Mouse (Mus musculus) liver, adult (tissue): ENCODE measurements around the gene Tbkbp1.

Experiments used
- GATA4 ChIP-seq: IDR thresholded peaks from 2 replicates; pipeline ENCODE4 v1.6.1; 2014; ENCODE audit warnings: mild to moderate bottlenecking, low read length; ENCODE audit not compliant: insufficient replicate concordance

Gene Tbkbp1

DNA sequence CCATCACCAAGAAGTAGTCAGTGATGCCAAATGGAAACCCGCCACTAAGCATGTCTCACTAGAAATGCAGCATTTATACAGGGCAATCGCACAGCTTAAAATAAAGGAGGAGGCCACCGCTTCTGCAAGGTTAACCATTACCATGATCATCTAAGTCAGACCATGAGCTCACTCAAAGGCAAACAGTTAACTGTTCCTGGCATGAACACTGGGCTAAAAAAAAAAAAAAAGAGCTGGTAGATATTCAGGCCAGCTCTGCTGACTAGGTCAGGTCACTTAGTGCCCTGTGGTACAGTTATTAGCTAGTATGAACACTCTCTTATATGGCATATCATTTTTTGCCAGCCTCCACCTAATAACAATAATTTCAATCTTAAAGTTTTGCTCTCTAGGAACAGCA lies 31.2 kb upstream of the Tbkbp1 start:
- no peak for TF ChIP-seq GATA4

DNA sequence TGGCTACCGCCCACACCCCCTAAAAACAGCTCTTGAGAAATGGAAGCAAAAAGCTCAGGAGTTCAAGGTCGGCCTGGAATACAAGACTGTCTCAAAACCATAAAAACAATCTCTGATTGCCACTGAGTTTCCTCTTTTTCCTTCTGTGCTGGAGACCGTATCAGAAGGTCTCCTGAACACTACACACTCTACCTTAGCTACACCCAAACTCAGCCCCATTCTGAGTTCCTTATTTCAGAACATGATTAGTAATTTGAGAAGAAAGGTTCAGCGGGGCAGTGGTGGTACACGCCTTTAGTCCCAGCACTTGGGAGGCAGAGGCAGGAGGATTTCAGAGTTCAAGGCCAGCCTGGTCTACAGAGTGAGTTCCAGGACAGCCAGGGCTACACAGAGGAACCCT lies 29.8 kb upstream of the Tbkbp1 start:
- no peak for TF ChIP-seq GATA4

DNA sequence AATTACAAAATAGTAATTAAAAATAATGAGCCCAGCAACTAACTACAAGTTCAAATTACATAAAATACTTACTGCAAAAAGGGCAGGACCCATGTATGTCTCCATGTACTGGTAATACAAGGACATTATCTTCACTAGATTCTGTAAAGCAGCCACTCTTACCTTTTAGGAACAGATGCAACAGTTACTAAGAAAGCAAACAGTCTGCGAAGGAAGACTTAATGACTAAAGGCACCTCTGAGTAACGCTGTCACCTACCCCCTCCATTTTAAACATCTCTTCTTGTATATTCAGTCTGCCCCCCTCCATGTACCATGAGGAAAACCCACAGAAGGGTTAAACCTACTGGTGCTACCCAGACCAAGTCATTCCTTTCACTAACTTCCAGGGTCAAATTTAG lies 26.9 kb upstream of the Tbkbp1 start:
- no peak for TF ChIP-seq GATA4

DNA sequence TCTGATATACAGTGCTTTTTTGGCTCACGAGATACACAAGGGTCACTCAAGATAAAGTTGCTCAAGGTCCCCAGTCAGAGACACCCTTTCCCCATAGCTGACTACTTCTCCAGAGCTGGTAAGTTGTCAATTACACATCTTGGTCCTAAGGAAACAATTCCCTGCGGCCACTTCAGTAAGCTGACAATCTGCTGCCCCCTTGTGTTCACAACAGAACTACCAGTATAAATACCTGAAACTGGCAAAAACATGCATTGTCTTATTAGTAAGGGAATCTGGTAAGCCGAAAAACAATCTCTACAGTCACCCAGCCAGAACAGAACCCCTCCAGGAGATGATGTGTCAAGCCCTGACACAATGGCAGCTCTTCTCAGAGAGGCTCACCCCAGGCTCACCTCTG lies 25.6 kb upstream of the Tbkbp1 start:
- no peak for TF ChIP-seq GATA4

DNA sequence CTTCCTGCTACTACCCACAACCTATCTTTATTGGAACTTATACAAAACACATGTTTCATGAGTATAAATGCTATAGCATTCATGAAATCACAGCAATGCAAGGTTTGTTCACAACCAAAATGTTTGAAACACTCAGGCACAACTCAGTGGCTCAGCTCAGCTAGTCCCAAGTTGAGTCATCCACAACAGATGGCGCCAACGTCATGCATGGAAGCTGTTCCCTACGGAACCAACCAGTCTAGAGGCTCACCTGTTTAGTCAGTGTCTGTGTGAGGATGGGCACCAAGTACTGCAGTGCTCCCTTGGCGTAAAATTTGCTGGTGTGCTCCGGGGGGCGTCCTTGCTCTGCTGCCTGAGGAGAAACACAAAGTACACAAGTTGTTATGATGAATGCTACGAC lies 24.2 kb upstream of the Tbkbp1 start:
- TF ChIP-seq GATA4 = no peak

DNA sequence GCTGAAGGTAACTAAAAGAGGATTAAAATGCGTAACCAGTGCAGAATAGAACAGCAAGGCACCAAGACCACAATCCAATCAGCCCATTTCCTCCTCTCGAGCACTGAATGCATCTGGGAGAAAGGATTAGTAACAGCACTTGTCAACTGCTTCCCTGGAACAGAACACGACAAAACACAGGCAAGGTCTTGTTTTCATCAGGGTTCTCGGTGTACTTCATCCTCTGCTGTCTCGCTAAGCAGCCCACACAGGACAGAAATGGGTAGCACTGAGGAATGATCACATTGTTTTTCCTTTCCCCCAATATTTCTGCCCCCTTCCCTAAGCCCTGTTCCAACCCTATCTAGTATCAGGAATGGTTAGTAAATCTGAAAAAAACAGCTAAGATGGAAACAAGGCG lies 9.0 kb upstream of the Tbkbp1 start:
- TF ChIP-seq GATA4 = no peak

DNA sequence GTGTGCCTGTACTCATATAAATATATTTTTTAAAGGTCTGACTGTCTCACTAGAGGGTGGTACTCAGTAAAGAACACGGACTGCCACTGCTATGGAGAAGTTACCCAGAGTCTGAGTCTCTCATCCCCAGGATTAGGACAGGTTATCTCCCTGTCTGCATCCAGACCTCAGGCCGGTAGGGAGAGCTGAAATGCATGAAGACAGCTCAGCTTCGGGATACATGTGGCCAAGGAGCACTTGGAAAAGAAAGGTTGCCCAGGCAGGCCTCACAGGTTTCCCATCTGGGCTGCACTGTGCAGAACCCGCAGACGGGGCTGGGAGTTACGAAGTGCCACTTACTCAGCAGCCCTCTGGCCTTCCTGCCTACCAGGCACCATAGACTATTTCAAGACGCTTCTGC lies 5.7 kb upstream of the Tbkbp1 start:
- TF ChIP-seq GATA4 = no peak

DNA sequence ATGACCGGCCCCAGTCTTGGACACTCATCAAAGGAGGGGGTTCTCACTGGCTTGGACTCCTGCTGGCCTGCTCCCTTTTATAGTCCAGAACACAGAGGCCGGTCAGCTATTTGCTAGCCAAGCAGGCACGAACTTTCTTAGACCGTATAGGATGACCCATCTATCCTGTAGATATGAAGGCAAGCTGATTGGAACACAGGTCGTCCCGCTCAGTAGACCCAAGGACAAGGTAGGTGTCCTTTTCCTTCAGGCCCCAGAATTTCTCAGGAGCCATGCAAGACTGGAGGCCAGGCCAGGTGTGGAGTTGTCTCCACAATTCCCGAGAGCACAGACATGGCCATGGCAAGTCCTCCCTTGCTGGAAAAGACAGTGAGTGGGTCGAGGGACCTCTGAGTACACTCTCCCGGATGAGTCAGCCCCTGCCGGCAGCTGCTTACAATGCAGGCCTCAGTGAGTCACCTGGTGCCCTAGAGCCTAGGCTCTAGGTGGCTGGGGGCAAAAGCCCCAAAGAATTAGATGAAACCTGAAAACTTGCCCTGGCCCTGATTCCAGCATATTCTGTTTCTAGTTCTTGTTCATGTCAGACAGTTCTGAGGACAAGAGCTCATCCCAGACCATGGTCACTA lies 1.5 kb upstream of the Tbkbp1 start:
- TF ChIP-seq GATA4 = no peak

DNA sequence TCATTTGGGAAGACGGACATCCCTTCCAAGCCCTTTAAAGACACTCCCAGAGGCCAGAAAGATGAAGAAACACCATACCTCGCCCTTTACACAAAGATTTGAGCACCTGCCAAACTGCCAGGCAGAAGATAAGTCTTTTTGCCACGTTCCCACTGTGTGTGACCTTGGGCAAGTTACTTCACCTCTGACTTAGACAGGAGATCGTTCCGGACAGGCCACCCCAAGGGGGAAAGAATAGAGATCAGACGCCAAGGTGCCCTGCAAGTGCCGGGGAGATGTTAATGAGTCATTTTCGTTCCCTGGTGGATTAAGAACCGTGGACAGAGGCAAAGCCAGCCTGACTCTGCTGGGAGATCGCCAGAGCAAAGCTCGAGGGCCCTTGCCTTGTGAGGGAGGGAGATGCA lies 730 bp upstream of the Tbkbp1 start:
- TF ChIP-seq GATA4 = no peak

DNA sequence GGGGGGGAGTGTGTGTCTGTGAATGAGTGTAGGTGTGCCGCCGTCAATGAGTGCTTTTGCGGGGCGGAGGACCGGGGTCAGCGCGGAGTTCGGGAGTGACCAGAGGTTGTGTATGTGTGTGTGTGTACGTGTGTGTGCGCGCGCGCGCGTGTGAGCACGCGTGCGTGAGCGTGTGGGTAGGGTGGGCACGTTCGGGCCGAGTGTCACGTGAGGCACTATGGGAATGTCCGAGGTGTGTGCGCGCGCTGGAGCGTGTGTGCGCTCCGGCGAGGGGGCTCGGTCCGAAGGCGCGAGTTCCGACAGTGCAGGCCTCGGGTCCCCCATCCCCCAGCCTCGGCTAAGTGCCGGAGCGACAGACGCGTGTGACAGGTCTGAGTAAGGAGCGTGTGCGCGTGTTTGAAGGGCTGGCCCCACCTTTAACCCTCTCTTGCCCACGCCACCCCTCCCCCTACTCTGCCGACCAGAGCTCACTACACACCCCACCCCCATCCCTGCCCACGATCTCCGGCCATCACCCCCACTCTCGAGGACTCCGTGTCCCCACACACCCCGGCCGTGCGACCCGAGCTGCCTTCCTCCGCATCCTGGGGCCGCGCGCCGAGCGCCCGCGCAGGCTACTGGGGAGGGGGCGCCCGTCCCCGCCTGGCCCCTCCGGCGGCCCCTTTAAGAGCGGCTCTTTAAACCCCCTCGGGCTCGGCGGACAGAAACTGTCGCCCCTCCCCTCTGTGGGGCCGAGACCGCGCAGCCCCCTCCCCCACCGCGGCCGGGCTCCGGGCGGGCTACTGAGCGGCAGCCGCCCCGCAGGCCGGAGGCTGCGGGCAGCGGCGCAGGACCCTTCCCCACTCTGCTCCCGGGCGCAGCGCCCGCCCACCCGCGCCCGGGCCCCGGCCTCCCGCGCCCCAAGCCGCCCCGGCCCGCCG lies 624 bp downstream of the Tbkbp1 start:
- TF ChIP-seq GATA4 = no peak

DNA sequence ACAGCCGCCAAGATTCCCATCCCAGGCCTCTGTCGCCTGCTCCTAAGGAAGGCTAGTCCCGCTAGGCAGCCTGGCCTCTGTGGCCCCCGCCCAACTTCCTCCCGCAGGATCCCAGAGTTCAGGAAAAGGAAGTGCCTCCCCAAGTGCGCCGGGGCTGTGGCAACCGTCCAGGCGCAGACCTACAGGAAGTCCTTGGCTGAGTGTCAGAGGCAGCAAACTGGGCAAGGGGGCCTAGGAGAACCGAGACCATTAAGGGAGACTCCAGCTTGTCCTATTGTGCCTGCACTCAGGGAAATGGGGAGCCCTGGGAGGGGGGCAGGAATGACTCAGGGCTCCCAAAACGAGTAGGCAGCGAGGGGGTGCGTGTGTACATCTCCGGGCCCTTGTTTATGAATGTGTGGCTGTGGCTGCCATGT lies 1.3 kb downstream of the Tbkbp1 start:
- peak; percentile 57; the same call in 1 of the 2 replicates for TF ChIP-seq GATA4

DNA sequence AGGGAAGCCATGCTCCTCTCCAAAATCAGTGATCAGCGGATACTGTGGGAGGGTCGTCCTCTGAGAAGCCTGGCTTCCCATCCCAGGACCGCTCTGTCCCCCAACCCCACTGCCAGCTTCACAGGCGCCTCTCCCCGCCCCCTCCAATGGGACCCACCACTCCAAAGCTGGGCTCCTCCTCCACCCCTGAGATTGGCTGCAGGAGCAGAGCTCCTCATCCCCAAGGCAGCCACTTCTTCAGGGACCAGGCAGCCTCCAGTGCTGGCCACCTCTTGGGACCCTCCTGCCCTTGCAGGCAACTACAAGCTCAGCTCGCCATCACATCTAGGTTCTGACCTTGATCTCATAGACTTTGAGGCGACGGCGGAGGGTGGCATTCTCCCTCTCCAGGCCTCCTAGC lies 2.3 kb downstream of the Tbkbp1 start:
- no peak for TF ChIP-seq GATA4

DNA sequence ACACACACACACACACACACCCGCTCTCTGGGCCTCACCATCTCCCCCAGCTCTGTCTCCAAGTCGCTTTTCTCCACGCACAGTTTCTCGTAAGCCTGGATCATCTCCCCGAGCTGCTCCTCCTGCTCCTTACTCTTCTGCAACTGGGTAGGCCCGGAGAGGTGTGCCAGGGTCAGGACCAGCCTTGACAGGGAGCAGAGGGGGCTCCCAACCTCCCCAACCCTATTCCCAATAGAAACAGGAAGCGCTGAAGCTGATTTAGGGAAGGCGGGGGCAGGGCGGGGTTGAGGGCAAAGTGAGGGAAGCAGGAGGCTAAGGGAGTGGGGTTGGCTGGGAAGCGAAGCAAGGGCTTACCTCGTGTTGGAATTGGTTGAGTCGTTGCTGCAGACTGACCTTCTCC lies 2.7 kb downstream of the Tbkbp1 start:
- TF ChIP-seq GATA4 = no peak

DNA sequence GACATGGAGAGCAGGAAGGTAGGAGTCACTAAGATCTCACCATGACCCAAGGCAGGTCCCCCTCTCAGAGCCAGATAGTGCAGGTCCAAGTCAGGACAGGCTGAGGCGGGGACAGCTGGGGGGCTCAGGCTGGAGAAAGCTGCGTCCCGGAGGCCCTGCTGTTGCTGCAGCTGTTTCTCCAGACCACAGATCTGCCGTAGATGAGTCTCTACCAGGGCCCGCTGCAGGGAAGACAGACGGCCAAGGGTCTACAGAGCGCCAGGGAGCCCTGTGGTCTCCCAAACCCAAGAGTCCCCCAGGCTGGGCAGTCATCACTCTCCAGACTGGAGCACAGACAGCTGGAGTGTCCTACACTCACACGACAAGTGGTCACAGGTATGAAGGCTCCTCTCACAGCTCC lies 4.0 kb downstream of the Tbkbp1 start:
- TF ChIP-seq GATA4 = no peak

DNA sequence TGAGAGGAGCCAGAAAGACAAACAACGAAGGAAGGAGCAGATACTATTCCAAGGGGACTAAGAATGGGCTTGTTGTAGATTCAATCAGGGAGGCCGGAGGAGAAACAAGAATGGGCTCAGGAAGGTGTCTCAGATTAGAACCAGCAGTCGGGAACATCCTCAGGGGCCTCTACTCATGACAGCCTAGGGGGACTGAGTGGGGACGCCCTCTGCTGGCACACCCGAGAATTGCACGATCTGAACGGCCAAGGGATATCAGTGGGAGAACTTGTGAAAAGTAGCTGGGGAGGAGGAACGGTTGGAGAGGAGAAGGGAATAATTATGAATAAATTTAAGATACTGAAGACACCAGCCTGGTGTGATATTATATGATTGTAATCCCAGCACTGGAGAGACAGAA lies 4.6 kb downstream of the Tbkbp1 start:
- no peak for TF ChIP-seq GATA4

DNA sequence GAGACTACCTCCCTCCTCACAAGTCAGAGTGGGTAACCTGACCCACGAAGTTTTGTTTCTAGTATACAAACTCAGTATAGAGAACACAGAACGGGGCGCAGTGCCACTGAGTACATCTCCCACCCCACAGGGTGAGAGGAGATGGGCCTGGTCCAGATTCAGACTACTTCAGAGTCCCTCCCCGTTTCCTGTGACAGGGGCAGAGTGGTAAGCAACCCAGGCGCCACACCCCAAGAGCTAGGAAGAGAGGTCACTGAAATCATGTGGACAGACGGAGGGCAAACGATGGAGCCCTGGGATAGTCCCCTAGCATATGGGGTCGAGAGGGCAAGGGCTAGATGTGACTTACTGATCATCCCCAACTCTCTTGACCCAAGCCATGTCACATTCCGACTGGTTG lies 5.3 kb downstream of the Tbkbp1 start:
- TF ChIP-seq GATA4 = no peak

DNA sequence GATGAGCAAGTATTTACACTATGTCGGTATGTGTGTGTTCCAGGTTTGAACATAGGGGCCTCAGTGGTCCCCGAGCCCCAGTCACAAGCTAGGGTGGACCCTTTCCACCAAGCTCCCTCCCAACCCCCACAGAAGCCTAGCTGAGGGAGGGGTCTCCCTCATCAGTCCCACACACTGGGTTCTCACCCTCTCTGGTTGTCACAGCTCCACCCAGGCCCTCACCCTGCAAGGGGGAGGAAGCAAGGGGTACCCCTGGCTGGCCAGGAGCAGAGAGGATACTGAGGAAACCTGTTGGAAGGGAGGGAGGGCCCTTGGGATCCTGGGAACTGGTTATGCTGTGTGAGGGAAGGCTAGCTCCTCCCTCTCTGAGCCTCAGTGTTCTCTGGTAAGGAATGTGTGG lies 6.0 kb downstream of the Tbkbp1 start:
- TF ChIP-seq GATA4 = no peak

DNA sequence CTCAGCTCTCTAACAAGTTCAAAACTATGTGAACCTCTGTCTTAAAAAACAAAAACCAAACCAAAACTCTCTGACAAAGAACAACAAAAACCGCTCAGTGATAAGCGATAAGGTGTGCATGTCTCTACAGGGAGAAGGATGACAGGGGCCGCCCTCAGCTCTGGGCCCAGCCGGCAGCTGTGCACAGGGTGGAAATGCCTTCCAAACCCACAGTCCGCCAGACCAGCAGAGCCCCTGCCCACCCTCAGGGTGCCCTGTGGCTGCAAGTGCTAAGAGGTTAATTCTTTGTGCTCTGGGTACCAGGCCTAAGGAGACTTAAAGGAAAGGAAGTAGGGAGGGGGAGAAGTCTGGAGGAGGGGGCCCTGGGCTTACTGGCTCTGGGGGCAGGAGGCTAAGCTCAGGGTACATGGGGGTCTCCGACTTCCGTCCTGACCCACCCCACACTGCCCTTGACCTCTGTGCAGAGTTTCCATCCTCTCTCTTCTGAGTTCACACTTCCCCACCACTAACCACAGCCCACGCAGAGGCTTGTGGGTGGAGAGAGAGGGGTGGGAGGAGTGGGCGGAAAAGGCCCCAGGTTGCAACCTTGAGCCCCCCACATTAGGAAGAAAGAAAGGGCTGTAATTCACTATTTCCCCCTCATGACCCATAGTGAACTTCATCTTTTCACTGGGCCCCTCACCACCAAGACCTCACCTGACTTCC lies 7.9 kb downstream of the Tbkbp1 start:
- TF ChIP-seq GATA4 = no peak
